Mouse (Mus musculus) limb, embryonic 12.5 days (tissue): ENCODE results near the gene Nos1. TPM values are rescaled to one million over a fixed set of nuclear protein-coding genes. Genes with fewer than 3 reads are reported as not detected.

Experiments used
- ATAC-seq: fragments of 200-750 bp; cut with Nextera tagmentation; 2 replicates; pipeline ENCODE4 v1.8.0; 2017; ENCODE audit warnings: low read depth, moderate TSS enrichment; ENCODE audit not compliant: insufficient number of reproducible peaks, insufficient read depth, low FRiP score, low TSS enrichment
- H3K27ac ChIP-seq: fragments of 300-500 bp; sonication (generic); 2 replicates; pipeline ENCODE4 v1.5.1; 2016; ENCODE audit warnings: mild to moderate bottlenecking, moderate library complexity
- H3K27me3 ChIP-seq: fragments of 300-500 bp; sonication (generic); 2 replicates; pipeline ENCODE4 v1.6.1; 2016; ENCODE audit warnings: mild to moderate bottlenecking, moderate library complexity
- H3K36me3 ChIP-seq: fragments of 300-500 bp; sonication (generic); 2 replicates; pipeline ENCODE4 v1.6.1; 2016; ENCODE audit warnings: mild to moderate bottlenecking, moderate library complexity
- H3K4me1 ChIP-seq: fragments of 300-500 bp; sonication (generic); replicated peaks from 2 replicates; pipeline ENCODE4 v1.6.1; 2016
- H3K4me2 ChIP-seq: fragments of 300-500 bp; sonication (generic); 2 replicates; pipeline ENCODE4 v1.6.1; 2016; ENCODE audit warnings: mild to moderate bottlenecking, moderate library complexity
- H3K4me3 ChIP-seq: fragments of 300-500 bp; sonication (generic); replicated peaks from 2 replicates; pipeline ENCODE4 v1.5.1; 2016; ENCODE audit warnings: mild to moderate bottlenecking
- H3K9ac ChIP-seq: fragments of 300-500 bp; sonication (generic); replicated peaks from 2 replicates; pipeline ENCODE4 v1.6.1; 2016; ENCODE audit warnings: mild to moderate bottlenecking, moderate library complexity
- H3K9me3 ChIP-seq: fragments of 300-500 bp; sonication (generic); 2 replicates; pipeline ENCODE4 v1.6.1; 2016; ENCODE audit warnings: mild to moderate bottlenecking, moderate library complexity
- WGBS: fragments of 180-500 bp; shearing (Covaris S2); methylation state at CpG from one replicate; pipeline ENCODE4 v1.1.7; 2016; 5-methylcytosine and 5-hydroxymethylcytosine counted together
- polyA plus RNA-seq: library from polyadenylated mRNA; unstranded; fragments of >200 nt; fragmentation: Nextera tagmentation; extraction: Ambion mirVana; gene quantifications from 2 replicates; pipeline ENCODE4 v1.2.1, GENCODE M21; 2016

Nos1 gene
- polyA plus RNA-seq, 1 experiment from 2014 or later: 0.21 TPM

DNA sequence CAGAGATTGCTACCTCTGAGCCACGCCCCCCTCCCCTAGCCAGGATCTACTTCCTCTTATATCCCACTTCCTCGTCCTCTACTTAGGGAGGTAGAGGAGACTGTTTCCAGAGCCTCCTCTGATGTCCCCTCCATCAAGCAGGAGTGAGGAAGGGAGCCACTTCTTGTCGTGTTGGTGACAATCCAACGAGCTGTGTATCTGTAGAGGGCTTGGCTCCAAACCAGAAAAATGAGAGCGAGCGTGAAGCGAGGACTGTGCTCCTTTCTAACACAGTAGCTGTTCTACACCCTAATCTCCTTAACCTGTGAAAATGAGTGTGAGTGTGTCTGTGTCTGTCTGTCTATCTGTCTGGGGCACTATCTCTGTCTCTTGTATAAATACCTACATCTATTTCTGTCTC, 58.7 kb downstream of the Nos1 start:
- Histone ChIP-seq H3K4me2 (no peak overlapping the region), H3K27me3 (peaks cover 83% of the 10 kb centered on the region), H3K4me1 (peaks cover 9% of the 10 kb centered on the region), H3K9ac (no peak overlapping the region), H3K9me3 (no peaks in the 10 kb centered on the region), H3K27ac (no peak overlapping the region), H3K4me3 (no peak overlapping the region), H3K36me3 (no peaks in the 10 kb centered on the region)
- ATAC-seq: no peak
- WGBS: 77% methylated on average over 7 of the region's 7 CpGs

DNA sequence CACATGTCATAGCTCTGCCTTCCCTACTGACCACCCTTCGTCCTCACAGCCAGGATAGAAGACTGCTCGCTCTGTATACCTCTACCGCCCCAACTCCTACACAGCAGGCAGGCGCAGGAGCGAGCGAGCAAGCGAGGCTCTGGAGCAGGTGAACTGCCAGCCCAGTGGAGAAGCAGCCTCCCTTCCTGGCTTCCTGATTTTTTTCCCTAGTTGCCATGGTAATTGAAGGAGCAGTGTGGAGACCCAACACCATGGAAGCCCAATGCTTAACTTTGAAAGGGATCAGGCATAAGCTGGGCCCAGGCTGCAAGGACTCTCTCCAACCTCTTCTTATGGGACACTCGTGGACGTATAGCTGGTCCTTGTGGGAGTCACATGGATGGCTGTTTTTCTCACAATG, 59.4 kb downstream of the Nos1 start:
- ATAC-seq: no peak
- Histone ChIP-seq H3K36me3 (no peaks in the 10 kb centered on the region), H3K27ac (no peak overlapping the region), H3K4me1 (peaks cover 9% of the 10 kb centered on the region), H3K27me3 (peaks cover 88% of the 10 kb centered on the region), H3K9me3 (no peaks in the 10 kb centered on the region), H3K4me2 (no peak overlapping the region), H3K4me3 (no peak overlapping the region), H3K9ac (no peak overlapping the region)
- WGBS: 42% methylated on average over 9 of the region's 9 CpGs

DNA sequence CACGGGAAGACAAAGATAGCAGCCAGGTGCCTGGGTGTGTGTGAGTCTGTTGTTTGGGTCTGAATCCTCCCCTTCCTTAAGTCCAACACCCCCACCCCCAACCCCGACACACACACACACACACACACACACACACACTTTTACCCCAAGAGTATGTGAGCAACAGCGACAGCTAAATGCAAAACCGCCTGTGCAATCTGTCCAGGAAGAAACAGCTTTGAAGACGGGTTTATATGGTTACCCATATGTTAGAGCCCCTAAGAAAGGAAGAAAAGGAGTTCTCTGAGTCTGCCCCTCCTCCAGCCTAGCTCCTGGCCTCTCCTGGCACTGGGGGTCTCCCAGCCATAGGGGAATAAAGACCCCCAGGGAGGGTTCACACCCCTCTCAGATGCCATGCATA, 60.2 kb downstream of the Nos1 start:
- whole genome bisulfite sequencing: 22% methylated on average over 5 of the region's 5 CpGs
- no peaks in the 10 kb centered on the region for H3K9me3 ChIP-seq
- no peak overlapping the region for H3K4me3 ChIP-seq
- H3K27me3 ChIP-seq: peaks cover 86% of the 10 kb centered on the region
- peaks cover 9% of the 10 kb centered on the region for H3K4me1 ChIP-seq
- H3K36me3 ChIP-seq: no peaks in the 10 kb centered on the region
- ATAC-seq: no peak
- no peak overlapping the region for H3K27ac ChIP-seq
- H3K4me2 ChIP-seq: no peak overlapping the region
- no peak overlapping the region for H3K9ac ChIP-seq

DNA sequence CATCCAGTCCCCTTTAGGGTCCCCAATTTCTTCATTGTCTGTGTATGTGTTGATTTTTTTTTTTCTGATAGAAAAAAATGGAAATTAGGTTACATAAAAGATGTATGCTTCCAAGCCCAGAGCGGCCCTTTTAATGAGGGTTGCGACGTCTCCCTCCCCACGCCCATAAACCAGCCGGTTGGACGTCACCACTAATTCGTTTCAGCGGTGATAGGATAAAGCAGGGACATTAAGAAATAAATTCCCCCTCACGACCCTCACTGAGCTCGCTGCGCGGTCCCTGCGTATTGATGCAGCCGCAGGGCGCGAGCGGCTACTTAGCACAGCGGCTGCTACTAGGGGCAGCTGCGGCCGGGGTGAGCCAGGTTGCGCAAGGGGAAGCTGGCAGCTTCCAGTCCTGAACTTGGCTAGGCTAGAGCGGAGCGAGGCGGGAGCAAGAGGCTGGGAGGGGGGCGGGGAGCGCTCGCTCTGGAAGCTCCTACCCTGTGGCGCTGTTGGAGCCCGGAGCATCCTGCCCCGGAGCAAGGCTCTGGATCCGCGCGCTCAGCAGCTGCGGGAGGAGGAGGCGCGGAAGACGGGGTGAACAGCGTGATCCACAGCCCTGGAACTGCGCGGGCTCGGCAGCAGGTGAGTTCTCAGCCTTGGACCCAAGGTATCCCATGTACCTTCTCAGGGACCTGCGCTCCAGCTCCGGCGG, 61.0 kb downstream of the Nos1 start:
- WGBS: under 1% methylated on average over 44 of the region's 44 CpGs
- Histone ChIP-seq H3K4me1 (peaks cover 9% of the 10 kb centered on the region), H3K27me3 (peaks cover 84% of the 10 kb centered on the region), H3K36me3 (no peaks in the 10 kb centered on the region), H3K4me2 (peak overlapping the region; percentile 43), H3K9ac (no peak overlapping the region), H3K9me3 (no peaks in the 10 kb centered on the region), H3K27ac (no peak overlapping the region), H3K4me3 (peak overlapping the region; percentile 19)
- no peak for ATAC-seq

DNA sequence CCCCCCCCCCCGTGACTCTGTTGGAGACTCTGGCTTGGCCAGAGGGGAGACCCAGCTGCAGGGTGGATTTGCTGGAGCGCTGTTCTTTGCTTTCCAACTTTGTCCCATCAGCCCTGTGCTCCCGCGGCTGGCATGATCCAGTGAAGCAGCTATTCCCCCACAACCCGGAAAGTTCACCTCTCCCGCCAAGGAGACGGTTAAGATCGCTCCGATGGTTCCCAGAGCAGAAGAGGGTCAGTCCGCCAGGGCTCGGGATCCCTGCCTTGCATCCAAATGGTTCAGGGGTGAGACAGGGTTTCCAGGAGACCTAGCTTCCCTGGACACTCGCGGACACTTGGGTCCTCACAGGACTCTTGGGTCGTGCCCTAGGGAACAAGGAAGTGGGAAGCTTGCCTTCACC, 61.9 kb downstream of the Nos1 start:
- 3% methylated on average over 14 of the region's 14 CpGs for WGBS
- H3K27ac ChIP-seq: no peak overlapping the region
- no peak overlapping the region for H3K4me3 ChIP-seq
- peaks cover 9% of the 10 kb centered on the region for H3K4me1 ChIP-seq
- no peaks in the 10 kb centered on the region for H3K36me3 ChIP-seq
- peaks cover 80% of the 10 kb centered on the region for H3K27me3 ChIP-seq
- H3K4me2 ChIP-seq: no peak overlapping the region
- H3K9me3 ChIP-seq: no peaks in the 10 kb centered on the region
- no peak for ATAC-seq
- H3K9ac ChIP-seq: no peak overlapping the region

DNA sequence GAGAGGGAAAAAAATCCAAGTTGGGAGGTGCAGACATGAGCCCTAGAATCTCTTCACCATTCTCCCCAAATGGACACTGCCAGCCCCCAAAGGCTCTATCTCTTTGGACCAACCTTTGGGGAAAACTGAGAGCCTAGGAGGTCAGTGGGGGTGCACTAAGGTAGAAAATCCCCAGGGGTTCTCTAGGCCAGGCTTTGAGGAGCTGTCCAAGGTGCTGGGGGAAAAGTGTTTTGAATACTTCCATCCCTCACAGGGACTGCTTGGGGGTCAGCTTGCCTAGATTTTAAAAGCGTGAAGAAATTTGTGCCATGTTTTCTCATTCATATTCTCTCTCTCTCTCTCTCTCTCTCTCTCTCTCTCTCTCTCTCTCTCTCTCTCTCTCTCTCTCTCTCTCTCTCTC, 63.8 kb downstream of the Nos1 start:
- peaks cover 61% of the 10 kb centered on the region for H3K27me3 ChIP-seq
- H3K36me3 ChIP-seq: no peaks in the 10 kb centered on the region
- ATAC-seq: no peak
- H3K4me1 ChIP-seq: peaks cover 9% of the 10 kb centered on the region
- WGBS: 25% methylated on average over 1 of the region's 1 CpGs
- H3K4me3 ChIP-seq: no peak overlapping the region
- no peak overlapping the region for H3K9ac ChIP-seq
- no peak overlapping the region for H3K27ac ChIP-seq
- no peaks in the 10 kb centered on the region for H3K9me3 ChIP-seq
- H3K4me2 ChIP-seq: no peak overlapping the region

DNA sequence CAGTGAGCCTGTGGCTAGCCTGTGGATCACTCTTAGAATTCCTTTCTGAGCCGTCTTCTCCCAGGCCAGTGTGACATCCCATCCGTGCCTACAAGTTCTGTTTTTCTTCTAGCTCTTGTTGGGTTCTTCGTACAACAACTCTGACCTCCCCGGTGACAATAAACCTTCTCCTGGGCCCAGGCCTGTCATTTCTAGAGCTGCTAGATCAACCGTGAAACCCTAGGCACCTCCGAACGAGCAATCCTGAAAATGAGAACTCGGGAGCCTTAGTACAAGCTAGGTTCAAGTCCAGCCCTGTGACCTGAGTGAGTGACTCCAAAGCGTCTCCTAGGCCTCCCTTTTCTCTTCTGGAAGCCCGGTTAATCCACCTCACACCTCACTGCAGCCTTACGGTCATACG, 69.6 kb downstream of the Nos1 start:
- no peak for ATAC-seq
- H3K9ac ChIP-seq: no peak overlapping the region
- H3K27me3 ChIP-seq: peaks cover 5% of the 10 kb centered on the region; the same call in 1 of the 2 replicates
- H3K4me1 ChIP-seq: no peaks in the 10 kb centered on the region
- H3K27ac ChIP-seq: no peak overlapping the region
- no peaks in the 10 kb centered on the region for H3K36me3 ChIP-seq
- H3K4me3 ChIP-seq: no peak overlapping the region
- no peaks in the 10 kb centered on the region for H3K9me3 ChIP-seq
- H3K4me2 ChIP-seq: no peak overlapping the region
- 73% methylated on average over 12 of the region's 12 CpGs for WGBS

DNA sequence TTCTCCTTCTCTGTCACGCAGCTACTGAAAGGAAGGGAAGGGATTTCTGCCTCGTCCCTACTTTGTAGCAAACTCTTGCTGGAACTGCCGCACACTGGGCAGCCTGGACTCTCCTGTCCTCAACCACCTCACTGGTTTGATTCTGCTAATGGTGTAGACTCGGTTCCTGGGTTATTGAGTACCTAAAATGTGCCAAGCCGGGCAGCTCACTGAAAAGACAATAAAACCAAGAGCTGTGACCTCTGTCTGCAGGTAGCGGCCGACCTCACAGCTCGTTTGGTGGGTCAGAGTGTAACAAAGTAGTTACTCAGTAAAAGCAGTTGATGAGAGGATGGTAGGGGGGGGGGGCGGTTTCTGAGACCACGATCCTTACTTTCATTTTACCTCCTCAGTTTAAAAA, 72.9 kb downstream of the Nos1 start:
- H3K27ac ChIP-seq: no peak overlapping the region
- WGBS: 60% methylated on average over 10 of the region's 10 CpGs
- no peak overlapping the region for H3K4me2 ChIP-seq
- no peaks in the 10 kb centered on the region for H3K27me3 ChIP-seq
- H3K36me3 ChIP-seq: no peaks in the 10 kb centered on the region
- H3K9me3 ChIP-seq: no peaks in the 10 kb centered on the region
- no peak overlapping the region for H3K4me3 ChIP-seq
- no peak for ATAC-seq
- H3K4me1 ChIP-seq: no peaks in the 10 kb centered on the region
- H3K9ac ChIP-seq: no peak overlapping the region

DNA sequence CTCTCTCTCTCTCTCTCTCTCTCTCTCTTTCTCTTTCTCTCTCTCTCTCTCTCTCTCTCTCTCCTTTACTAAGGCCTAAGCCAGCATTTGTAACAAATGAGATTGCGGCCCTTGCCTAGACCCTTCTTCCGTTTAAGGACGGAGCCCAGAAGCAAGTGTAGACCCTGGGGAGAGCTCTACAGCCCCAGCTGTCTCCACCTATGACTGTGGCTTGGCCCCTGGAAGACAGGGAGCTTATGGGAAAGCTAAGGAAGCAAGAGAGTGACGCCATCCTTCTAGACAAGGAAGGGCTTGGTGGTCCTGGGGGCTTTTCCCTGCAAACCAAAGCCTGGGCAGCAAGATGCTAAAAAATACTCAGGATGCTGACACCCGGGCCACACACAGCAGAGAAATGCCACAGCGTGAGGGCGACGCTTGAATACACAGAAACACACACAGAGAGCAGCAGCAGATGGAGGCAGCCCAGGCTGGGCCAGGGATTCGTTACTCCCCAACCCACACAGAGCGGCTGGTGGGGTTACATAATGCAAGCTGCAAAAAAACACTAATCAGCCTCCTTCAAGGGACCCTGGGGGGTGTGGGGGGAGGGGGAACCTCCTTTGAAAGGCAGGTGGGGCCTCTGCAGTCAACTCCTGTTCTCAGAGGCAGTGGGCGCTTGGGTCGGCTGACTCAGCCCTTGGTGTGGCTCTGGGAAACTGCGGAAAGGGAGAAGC, 83.9 kb downstream of the Nos1 start:
- Histone ChIP-seq H3K36me3 (no peaks in the 10 kb centered on the region), H3K27me3 (peaks cover 52% of the 10 kb centered on the region), H3K27ac (no peak overlapping the region), H3K9me3 (no peaks in the 10 kb centered on the region), H3K4me2 (no peak overlapping the region), H3K4me3 (no peak overlapping the region), H3K4me1 (peaks cover 15% of the 10 kb centered on the region), H3K9ac (no peak overlapping the region)
- no peak for ATAC-seq
- 13% methylated on average over 13 of the region's 13 CpGs for WGBS

DNA sequence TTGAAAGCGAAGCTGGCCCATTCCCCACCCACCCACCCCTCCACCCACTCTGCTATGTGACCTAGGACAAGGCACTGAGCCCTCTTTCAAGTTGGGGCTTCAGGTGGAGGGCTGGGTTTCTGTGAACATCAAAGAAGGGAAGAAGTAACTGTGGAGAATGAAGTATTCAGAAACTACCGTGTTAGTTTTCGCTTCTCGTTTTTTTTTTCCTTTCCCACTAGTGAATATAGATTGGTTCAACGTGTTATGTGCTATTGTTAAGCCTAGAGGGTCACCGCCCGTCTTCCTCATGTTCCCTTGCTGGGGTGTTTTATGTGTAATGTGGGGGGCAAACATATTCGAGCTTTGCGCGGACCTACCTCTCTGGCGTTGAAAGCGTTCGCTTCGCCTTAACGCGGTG, 85.0 kb downstream of the Nos1 start:
- peaks cover 54% of the 10 kb centered on the region for H3K27me3 ChIP-seq
- no peak overlapping the region for H3K4me3 ChIP-seq
- H3K36me3 ChIP-seq: no peaks in the 10 kb centered on the region
- H3K4me2 ChIP-seq: no peak overlapping the region
- no peak for ATAC-seq
- WGBS: 57% methylated on average over 16 of the region's 16 CpGs
- no peaks in the 10 kb centered on the region for H3K9me3 ChIP-seq
- peaks cover 8% of the 10 kb centered on the region for H3K4me1 ChIP-seq
- no peak overlapping the region for H3K9ac ChIP-seq
- H3K27ac ChIP-seq: no peak overlapping the region

DNA sequence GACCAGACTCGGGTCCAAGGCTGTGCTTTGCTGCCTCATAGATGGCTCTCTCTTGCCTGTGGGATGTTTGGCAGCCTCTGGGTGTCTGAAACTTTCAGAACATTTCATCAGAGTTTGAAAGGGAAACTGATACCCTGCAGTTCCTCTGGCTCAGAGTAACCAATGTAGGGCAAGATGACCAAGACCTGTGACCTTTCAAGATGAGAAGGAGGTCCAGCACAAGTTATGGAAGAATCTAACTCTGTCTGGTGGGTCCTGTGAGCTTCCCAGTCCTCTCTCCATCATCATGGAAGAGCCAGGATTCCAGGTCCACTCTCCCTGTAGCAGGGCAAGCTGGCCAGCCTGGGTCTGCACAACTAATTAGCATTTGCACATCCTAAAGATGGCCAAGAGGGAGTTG, 90.8 kb downstream of the Nos1 start:
- no peaks in the 10 kb centered on the region for H3K9me3 ChIP-seq
- peaks cover 14% of the 10 kb centered on the region for H3K27me3 ChIP-seq
- ATAC-seq: no peak
- no peaks in the 10 kb centered on the region for H3K4me1 ChIP-seq
- no peak overlapping the region for H3K27ac ChIP-seq
- H3K36me3 ChIP-seq: no peaks in the 10 kb centered on the region
- H3K9ac ChIP-seq: no peak overlapping the region
- WGBS: 85% methylated on average over 1 of the region's 1 CpGs
- H3K4me2 ChIP-seq: no peak overlapping the region
- H3K4me3 ChIP-seq: no peak overlapping the region

DNA sequence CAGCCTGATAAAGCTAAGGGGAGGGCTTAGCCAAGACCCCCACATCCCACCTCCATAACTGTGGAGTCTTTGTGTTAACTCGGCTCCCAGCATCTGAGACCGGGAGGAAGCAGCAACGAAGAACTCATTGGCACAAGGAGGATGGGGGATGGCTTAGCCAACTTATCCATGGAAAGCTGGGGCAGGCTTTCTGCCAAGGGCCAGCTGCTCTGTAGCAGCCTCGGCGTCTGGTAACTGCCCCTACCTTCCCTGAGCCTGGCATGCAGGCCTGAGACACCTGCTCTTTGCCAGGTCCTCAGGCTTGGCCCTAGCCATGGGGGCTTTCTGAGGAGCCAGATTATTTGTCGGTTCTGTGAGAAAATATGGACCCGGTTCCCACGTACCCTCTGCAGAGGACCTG, 93.0 kb downstream of the Nos1 start:
- Histone ChIP-seq H3K27me3 (0 out of 2 replicates have a peak, but pooled peaks cover 6% of the 10 kb centered on the region), H3K36me3 (no peaks in the 10 kb centered on the region), H3K27ac (no peak overlapping the region), H3K4me1 (no peaks in the 10 kb centered on the region), H3K4me3 (no peak overlapping the region), H3K9ac (no peak overlapping the region), H3K4me2 (no peak overlapping the region), H3K9me3 (no peaks in the 10 kb centered on the region)
- no peak for ATAC-seq
- 89% methylated on average over 8 of the region's 8 CpGs for WGBS
